Mouse (Mus musculus): Measurements from ENCODE around the gene Krt27.

The Krt27 gene

DNA sequence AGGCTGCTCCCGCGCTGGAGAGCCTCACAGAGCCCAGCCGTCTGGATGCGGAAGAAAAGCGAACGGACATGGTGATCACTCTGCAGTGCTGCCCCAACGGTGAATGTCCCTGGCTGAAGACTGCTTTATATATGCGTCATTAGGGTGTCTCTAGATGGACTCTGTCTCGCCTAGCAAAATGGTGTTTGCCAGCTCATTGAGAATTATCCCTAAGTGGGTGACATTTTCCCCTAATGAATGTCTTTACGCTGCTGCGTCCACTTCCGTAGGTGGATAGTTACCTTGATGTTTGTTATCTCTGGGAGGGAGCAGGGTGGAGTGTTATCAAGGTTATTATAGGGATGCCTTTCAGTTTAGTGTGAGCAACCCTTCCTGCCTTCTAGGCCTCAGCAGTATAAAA, at the start of gene Krt27:
TSS of gene Krt27 (minus strand) at position 101 of the 400 bp plus-strand sequence.
- no peak for DNase-seq (ENCODE audit: low spot score)

DNA sequence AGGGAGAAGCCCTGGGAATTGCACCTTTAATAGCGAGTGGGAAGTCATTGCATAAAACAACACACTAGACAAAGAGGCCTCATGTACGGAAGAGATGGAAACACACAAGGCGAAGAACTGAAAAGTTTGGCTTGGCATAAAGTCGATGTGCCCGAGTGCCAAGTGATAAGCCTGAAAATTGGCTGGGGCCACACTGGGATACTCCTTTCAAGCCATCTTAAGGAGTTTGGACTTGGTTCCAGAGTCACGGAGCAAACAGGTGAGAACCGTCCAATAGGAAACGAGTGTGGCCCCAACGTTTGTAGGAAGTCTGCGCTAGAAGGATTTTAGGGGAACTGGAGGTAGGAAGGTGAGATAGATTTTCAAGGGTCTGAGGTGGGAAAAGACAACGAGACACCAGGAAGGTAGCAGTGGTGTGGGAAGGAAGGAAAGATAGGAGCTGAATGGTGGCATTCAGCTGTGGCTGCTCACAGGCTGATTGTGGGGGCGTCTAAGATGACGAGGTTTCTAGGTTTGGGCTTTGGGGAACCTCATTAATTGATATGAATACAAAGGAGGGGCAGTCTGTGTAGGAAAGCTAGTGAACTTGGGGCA, 49.1 kb upstream of the Krt27 start:
- DNase-seq (ENCODE audit: low spot score), result no peak

DNA sequence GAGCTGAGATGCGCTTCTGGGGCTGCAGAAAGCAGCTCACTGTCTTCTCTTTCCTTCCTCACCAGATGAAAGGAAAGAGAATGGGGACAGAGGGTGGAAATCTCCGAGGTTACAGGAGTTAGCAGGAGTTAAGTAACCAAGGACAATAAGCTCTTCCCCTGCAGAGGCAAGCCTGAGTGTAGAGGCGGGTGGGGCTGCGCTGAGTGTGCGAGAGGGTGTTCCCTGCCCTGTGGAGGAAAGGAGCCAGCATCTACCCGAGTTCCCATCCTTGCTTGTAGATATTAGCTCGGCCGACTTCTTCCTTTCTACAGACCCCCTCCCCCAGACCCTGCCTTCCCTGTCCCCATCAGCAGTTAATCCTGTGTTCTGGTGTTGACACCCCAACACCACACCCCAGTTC, 47.9 kb upstream of the Krt27 start:
- DNase-seq (ENCODE audit: low spot score), result no peak

DNA sequence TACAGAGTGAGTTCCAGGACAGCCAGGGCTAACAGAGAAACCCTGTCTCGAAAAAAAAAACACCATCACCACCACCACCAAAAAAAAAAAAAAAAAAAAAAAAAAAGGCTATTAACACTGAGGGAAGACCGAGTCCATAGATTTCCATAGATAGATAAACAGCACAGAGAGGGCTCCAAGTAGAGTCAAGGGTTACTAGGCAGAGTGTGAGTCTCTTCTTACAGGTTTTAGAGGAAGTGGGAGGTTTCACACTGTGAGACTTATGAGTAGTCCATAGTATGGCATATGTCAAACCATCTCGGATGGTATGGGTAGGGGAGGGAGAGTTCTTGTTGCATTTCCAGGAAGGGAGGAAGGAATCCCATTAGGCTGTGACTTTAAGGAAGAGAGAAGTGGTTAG, 47.2 kb upstream of the Krt27 start:
- DNase-seq (ENCODE audit: low spot score), result no peak

DNA sequence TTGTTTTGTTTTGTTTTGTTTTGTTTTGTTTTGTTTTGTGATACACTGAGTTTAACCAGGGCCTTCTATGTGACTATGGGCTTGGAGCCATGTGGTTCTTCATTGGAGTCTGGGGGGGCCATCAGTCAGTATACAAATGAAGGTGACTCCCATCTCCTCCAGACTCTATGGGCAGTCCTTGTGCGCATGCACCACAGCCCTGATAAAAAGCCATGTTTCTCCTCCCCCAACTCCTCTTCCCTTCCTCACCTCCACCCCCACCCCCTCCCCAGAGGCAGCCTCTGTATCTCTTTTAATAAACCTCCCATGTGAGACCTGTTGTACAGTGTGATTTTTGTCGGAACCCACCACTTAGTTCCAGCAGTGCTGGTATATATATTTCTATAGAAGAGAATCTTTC, 45.8 kb upstream of the Krt27 start:
- DNase-seq (ENCODE audit: low spot score), result no peak

DNA sequence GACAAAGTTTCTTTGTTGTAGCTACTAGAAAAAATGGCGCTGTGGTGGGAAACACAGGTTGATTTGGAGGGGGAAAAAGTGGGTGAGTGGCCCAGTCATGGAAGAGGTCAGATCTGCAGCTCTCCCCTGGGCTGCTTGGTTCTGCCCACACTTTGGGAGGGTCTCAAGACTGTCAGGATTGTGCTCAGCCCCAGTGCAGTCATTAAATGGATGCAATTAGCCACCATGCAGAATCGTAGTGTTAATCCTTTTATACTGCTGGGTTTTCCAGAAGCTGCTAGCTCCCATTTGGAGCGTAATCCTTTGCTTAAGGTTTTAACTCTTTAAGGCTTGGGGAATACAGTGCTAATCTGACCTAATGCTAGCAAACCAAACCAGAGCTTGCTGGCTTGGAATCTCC, 45.1 kb upstream of the Krt27 start:
- DNase-seq (ENCODE audit: low spot score), result no peak

DNA sequence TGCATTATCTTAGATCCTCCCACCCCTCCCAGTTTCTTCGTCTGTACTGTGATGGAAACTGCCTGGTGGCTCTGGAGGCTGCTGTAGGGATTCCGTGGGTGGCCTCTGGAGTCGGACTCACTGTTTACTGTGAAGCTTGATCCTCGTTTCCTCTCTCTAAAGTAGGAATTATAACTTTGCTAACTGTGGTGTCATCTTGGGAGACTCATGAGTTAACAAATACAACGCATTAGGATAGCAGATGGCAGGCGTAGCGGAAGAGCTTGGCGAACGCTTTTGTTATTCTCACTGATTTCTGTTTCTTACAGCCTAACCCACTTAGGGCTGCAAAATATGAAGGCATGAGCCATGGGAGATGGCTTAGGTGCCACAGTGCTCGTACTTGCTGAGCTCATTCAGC, 41.6 kb upstream of the Krt27 start:
- DNase-seq (ENCODE audit: low spot score), result no peak

DNA sequence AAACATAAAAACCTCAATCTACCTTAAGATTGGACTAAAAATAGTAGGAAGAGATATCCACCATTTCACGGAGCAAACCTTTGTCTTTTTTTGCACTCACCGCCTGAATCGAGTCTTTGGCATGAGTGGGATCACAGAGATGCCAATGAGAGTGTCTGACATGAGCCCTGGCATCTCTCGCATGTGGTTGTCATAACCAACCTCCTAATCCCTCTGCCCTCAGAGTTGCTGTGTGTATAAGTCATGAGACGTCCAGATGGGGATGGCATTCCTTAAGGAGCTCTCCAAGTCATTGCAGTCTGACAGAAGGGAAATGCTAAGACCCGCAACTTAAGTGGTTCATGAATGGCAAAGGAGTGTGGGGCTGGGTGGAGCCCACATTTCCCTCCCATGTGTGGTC, 40.5 kb upstream of the Krt27 start:
- DNase-seq (ENCODE audit: low spot score), result no peak

DNA sequence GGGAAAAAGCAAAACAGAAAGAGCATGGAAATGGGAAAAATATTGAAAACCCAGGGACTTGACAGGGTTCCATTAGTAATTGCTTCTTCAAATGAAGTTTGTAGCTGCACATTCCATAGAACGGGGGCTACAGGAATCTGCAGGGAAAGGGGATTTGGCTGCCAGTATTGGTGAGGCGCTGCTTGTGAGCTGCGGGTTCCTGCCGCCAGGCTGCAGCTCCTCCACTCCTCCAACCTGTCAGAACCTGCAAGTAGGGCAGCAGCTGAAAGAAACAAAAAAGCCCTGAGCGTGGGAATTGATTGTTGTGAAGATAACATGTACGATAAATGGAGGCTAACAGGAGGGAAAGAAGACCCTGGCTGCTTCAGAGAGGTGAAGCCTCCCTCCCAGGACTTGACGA, 40.0 kb upstream of the Krt27 start:
- DNase-seq (ENCODE audit: low spot score), result no peak

DNA sequence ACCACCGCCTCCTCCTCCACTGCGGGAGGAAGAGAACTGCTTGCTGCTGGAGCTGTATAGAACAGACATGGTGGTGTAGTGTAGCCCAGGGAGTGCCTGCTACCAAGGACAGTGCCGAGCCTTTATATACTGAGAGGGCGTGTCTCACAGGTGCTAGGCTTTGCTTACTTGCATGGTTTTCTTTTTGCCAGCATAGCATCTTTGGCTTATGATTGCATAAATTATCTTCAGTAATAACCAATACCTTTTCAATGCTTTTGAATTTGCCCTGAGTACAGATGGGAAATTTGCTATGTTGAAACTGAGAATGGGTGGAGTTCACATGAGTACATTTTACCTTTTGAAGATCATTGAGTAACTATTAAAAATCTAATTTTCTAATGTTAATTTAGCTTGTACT, 38.4 kb upstream of the Krt27 start, which contains the start of gene Krt10:
TSS of gene Krt10 (minus strand) at position 101 of the 400 bp plus-strand sequence.
- no peak for DNase-seq (ENCODE audit: low spot score)

DNA sequence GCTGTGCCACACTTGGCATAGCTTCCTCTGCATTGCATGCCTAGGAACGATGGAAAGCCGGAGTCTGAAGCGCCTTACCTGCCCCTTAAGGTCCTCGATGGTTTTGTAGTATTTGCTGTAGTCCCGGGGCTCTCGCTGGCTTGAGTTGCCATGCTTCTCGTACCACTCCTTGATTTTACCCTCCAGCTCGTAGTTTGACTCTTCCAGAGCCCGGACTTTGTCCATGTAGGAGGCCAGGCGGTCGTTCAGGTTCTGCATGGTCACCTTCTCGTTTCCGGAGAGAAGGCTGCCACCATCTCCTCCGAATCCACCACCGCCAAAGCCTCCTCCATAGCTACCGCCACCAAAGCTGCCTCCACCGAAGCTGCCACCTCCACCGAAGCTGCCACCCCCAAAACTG, 37.8 kb upstream of the Krt27 start:
- DNase-seq (ENCODE audit: low spot score), result no peak

DNA sequence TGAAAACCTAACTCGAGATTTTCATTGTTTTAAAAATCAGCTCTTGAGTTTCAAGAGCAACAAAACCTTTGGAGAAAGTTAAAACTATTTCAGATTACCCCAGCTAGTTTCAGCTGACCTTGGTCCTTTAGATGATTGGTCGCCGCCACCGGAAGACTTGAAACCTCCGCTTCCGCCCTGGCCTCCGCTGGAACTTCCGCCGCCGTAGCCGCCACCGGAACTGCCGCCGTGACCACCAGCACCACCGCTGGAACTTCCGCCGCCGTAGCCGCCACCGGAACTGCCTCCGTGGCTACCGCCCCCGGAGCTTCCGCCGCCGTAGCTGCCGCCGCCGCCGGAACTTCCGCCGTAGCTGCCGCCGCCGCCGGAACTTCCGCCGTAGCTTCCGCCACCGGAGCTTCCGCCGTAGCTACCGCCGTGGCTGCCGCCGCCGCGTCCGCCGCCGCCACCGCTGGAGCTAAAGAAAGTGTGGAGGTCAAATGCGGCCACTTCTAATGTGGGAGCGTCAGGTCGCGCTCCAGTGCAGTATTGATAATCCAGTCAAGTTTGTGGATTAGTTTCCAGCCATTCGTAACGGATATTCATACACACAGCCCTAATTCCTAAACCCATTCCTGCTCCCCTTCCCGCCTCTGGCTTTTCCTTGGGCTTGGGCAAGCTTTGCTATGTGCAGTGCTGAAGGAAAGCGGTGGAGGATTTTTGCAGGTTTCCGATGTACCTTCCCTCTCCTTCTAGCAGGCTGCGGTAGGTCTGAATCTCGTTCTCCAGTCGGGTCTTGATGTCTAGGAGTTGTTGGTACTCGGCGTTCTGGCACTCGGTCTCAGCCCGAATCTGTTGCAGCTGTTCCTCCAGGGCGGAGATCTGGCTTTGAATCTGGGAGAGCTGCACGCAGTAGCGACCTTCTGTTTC, 35.2 kb upstream of the Krt27 start:
- peak; percentile 88 for DNase-seq (ENCODE audit: low spot score)

DNA sequence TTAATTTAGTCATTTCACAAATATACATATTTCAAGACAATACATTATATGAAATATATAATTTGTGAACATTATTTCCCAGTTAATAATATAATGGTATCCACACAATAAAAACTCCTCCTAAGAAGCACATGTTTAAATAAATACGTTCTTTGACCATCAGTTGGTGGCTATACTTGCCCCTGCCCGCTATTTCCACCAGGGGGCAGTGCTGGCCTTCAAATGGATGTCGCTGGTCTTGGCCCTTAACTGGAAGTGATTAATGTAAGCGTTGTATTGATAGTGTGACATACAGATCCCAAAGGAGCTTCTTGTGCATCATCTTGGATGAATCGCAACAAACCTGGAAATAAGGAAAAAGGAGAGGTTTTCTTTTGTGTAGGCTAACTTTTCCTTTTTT, 28.7 kb upstream of the Krt27 start:
- no peak for DNase-seq (ENCODE audit: low spot score)

DNA sequence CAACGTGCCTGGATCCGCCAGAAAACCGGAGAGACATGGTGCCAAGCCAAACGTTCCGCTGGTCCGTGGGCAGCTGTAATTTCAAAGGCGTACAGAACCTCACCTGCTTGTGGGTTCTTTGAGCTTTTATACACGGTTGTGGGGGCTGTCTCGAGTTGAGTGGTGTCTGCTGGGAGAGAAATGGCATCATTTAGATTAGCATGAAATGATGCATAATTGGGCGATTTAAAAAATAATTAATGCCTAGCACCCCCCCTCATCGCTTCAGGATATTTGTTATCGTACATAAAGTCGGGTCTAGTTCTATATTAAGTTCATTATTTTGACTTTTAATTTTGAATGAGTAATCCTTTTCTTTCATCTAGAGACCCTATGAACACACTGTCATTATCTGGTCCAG, 23.9 kb upstream of the Krt27 start, which contains the start of gene Krt28:
TSS of gene Krt28 (minus strand) at position 101 of the 400 bp plus-strand sequence.
- DNase-seq (ENCODE audit: low spot score), result no peak

DNA sequence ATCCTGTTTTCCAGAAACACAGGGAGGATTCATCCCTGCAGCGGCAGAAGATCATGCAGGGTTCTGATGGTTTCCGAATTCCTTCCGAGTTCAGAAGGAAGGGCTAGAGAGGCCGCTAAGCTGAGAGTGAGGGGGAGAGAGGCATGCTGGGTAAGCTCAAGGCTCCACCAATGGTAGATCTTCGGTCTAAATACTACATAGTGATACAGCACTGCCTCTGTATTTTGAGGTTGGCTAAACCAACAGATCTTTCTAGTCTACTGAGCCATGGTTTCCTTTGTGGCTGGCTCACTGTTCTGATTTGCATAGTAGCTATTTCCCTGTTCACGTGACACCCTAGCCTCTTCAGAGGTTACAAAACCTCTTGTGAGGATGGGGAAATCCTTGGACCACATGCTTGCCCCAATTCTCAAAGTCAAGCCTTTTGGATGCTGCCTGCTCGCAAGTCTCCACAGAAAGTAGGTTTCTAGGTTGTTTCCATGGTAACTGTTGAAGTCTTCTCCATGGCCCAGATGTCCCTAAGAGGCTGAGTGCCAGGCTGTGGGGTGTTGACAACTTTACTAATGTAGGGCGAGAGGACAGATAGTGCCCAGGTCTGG, 19.0 kb upstream of the Krt27 start:
- no peak for DNase-seq (ENCODE audit: low spot score)

DNA sequence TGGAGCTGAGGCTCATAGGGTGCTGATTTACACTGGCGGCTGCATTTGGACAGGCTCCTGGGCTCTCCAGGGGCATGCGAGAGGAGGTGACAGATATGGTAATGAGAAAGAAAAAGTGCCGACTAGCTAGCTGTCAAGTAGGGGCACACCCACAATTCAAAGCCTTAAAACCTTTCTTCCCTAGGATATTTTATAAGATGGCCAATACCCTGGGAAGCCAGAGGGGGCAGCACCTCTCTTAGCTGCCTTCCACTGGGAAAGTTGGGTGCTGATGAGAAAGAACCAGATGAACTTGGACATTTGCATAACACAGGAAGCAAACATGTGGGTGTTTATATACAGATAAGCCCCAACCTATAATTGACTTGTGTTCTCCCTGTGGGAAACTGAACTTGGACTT, 18.3 kb upstream of the Krt27 start:
- no peak for DNase-seq (ENCODE audit: low spot score)

DNA sequence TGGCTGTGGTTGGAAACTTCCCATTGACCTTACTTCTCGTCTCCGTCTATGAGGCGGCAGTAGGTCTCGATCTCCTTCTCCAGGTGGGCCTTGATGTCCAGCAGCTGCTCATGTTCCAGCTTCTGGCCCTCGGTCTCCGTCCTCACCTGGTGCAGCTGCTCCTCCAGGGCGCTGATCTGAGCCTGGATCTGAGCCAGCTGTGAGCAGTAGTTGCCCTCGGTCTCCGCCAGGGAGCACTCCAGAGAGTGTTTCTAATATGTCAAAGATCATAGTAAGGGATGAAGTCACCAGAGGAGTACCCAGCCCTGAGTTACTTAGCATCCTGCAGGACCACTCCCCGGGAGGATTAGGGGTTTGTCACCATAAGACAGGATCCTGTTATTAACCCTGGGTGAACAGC, 15.9 kb upstream of the Krt27 start:
- DNase-seq (ENCODE audit: low spot score), result no peak

DNA sequence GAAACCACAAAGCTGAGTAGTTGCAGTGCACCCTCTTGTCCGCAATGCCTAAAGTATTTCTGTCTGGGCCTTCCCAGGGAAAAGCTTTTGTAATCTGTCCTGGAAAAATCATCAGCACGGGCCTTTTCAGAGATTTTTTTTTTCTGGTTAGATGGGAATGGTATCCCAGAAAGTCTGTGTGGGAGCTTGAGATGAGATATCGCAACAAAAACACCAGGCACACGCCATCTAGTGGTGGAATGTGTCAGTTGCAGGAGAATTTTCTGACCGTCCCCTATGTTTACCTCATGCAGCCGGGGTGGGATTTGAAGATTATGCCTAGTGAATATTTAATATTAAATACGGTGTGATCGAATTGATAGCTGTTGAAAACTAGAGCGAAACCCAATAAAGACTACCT, 13.5 kb upstream of the Krt27 start:
- DNase-seq (ENCODE audit: low spot score), result no peak

DNA sequence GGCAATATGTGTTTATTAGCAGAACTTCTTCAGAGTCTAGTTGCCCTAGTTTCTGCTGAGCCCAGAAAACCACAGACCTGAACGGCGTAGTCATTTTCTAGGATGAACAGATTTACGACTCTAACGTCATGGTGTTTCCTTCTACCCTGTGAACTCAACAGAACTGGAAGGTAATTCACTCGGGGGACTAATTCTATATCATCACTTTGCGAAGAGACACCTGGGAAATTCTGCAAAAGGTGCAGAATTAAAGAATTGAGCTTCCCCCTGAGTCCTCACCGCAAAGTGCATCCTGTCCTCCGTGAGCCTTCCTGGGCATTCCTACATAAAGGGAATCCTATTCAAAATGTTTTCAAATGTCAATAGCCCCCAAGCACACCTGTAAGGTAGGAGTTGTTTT, 10.5 kb upstream of the Krt27 start:
- no peak for DNase-seq (ENCODE audit: low spot score)

DNA sequence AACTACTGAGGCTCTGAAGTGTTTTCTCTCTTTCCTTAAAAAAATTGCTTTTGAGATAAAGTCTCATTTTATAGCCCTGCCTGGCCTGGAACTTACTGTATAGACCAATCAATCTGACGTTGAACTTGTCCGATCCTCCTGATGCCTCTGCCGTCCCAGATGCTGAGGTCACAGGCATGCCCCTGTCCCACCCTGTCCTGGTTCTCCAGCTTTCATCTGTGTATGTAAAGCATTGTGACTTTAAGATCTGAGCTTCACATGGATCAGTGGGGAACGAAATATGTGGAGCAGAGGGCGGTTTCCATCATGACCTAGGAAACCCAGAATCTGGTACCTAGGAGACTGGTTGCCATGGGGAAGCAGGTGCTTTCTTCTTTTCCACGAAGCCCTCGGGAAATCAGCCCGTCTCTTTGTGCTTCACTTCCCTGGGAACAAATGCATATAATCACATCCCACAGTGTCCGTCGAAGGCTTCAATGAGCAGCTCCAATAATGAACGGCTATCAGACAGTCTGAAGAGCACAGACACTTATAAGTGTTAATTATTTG, 11.5 kb downstream of the Krt27 start:
- no peak for DNase-seq (ENCODE audit: low spot score)

DNA sequence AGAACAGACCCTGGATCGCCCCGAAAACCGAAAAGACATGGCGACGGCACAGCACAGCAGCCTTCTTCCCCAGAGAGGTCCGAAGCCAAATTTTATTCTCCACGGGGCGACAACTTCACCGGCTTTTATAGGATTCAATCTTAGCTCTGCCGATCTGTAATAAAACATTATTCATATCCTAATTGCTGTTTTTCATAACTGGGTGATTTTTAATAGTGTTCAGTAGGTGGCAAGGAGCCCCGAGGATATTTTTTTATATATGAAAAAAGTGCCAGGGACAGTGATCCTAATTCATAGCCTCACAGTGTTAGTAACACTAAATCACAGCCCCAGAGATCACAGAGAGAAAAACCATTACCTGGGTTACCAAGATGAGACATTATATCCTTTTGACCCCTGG, 13.0 kb downstream of the Krt27 start, which contains the start of gene Krt26:
TSS of gene Krt26 (minus strand) at position 101 of the 400 bp plus-strand sequence.
- no peak for DNase-seq (ENCODE audit: low spot score)

DNA sequence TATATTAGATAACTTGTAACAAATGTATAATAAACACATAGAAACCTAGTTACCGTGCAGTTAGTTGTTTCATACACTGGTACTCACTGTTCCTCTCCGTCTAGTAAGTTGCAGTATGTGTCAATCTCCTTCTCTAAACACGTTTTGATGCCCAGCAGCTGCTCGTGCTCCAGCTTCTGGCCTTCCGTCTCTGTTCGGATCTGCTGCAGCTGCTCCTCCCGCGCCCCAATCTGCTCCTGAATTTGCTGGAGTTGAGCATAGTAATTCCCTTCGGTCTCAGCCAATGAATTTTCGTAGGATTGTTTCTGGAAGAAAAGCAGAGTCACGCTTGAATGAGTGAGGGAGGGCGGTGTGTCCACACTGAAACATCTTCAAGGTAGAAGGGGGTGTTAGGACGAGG, 17.5 kb downstream of the Krt27 start:
- DNase-seq (ENCODE audit: low spot score), result no peak

DNA sequence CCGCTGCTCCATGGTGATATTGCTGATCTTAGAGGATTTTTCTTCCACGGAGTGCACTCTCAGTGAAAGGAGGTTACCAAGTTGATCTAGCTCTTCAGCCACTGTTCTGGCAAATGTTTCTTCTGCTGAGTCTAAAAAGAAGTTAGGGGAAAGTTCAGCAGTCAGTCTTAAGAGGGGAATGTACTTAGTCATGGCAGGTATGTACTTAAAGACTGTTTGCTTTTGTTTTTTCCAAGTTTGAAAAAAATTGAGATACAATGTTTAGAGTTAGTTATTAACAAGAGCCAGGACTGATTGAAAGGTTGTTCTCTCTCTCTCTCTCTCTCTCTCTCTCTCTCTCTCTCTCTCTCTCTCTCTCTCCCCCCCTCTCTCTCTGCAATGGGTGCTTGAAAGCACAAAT, 21.2 kb downstream of the Krt27 start:
- DNase-seq (ENCODE audit: low spot score), result no peak

Data from ovary, adult 18-20 months (tissue).